Mouse (Mus musculus) forebrain, postnatal 0 days (tissue): ENCODE measurements around the gene Rtl4. TPM values are rescaled to one million over a fixed set of nuclear protein-coding genes. Genes with fewer than 3 reads are reported as not detected.

Experiments
- ATAC-seq: fragments of 200-750 bp; cut with Nextera tagmentation; 2 replicates; pipeline ENCODE4 v1.8.0; 2017; ENCODE audit warnings: mild to moderate bottlenecking, moderate library complexity
- DNase-seq: peaks from one replicate; pipeline ENCODE4 v3.0.0-alpha.2; 2015
- H3K27ac ChIP-seq: fragments of 300-500 bp; sonication (generic); 2 replicates; pipeline ENCODE4 v1.5.1; 2014; ENCODE audit warnings: low read depth, mild to moderate bottlenecking, antibody characterized with exemption, low read length, moderate library complexity, mixed read lengths
- H3K27me3 ChIP-seq: fragments of 300-500 bp; sonication (generic); 2 replicates; pipeline ENCODE4 v1.6.1; 2014; ENCODE audit warnings: mild to moderate bottlenecking, low read length, mixed read lengths; ENCODE audit not compliant: insufficient read depth
- H3K36me3 ChIP-seq: fragments of 300-500 bp; sonication (generic); 2 replicates; pipeline ENCODE4 v1.6.1; 2014; ENCODE audit warnings: mild to moderate bottlenecking, moderate library complexity; ENCODE audit not compliant: insufficient read depth
- H3K4me1 ChIP-seq: fragments of 300-500 bp; sonication (generic); 2 replicates; pipeline ENCODE4 v1.6.1; 2014; ENCODE audit warnings: antibody characterized with exemption; ENCODE audit not compliant: insufficient read depth
- H3K4me2 ChIP-seq: fragments of 300-500 bp; sonication (generic); 2 replicates; pipeline ENCODE4 v1.6.1; 2014; ENCODE audit warnings: low read depth, mild to moderate bottlenecking, moderate library complexity
- H3K4me3 ChIP-seq: fragments of 300-500 bp; sonication (generic); 2 replicates; pipeline ENCODE4 v1.5.1; 2014; ENCODE audit warnings: low read depth, low read length, mixed read lengths
- H3K9ac ChIP-seq: fragments of 300-500 bp; sonication (generic); 2 replicates; pipeline ENCODE4 v1.6.1; 2014; ENCODE audit warnings: mild to moderate bottlenecking
- H3K9me3 ChIP-seq: fragments of 300-500 bp; sonication (generic); 2 replicates; pipeline ENCODE4 v1.6.1; 2016; ENCODE audit warnings: low read length
- CTCF ChIP-seq: sonication (generic); IDR thresholded peaks from 2 replicates; pipeline ENCODE4 v1.5.1; 2016; ENCODE audit warnings: antibody characterized with exemption, control low read depth, low read depth
- whole genome bisulfite sequencing: fragments of 180-500 bp; shearing (Covaris S2); extraction: QIAGEN DNeasy Blood & Tissue Kit; methylation state at CpG from one replicate; pipeline ENCODE4 v1.1.7; 2014; 5-methylcytosine and 5-hydroxymethylcytosine counted together
- microRNA counts: library from miRNA; unstranded; fragments of <30 nt; microRNA quantifications from one replicate; lab custom pipeline; 2015
- microRNA-seq, 2 experiments: library from miRNA; unstranded; fragments of <30 nt; microRNA quantifications; one replicate each; pipeline ENCODE4; 2016
- polyA plus RNA-seq: library from polyadenylated mRNA; unstranded; fragments of >200 nt; fragmentation: Nextera tagmentation; extraction: Ambion mirVana; gene quantifications from 2 replicates; pipeline ENCODE4 v1.2.1, GENCODE M21; 2015
- total RNA-seq: library from RNA; depleted of rRNA; stranded (reverse); fragments of >200 nt; gene quantifications from 2 replicates; pipeline ENCODE4 v1.2.3, GENCODE M21; 2014; rRNA removed

Gene Rtl4
- total and polyA plus RNA-seq, 2 experiments from 2014 or later: 1.4 to 2.2 TPM

DNA sequence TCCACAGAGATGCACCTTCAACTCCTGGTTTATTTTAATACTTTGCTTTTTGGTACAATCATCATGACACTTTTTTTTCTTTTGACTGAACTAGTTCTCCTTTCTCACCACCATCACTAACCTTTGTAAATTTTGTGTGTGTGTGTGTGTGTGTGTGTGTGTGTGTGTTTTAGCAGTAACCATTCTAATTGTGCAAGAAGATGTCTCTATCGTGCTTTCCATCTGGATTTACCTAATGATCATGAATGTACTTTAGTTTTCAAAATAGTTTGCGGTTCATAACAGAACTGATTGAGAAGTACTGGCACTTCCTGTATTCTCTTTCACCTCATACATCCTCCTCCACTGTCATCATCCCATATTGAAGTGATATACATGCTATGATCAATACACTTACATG lies 402.3 kb downstream of the Rtl4 start:
- H3K9ac ChIP-seq: no peak overlapping the region
- no peaks in the 10 kb centered on the region for H3K4me1 ChIP-seq
- H3K4me2 ChIP-seq: no peak overlapping the region
- no peak overlapping the region for H3K27ac ChIP-seq
- no peaks in the 10 kb centered on the region for H3K9me3 ChIP-seq
- no peak for TF ChIP-seq CTCF
- no peaks in the 10 kb centered on the region for H3K27me3 ChIP-seq
- no peak overlapping the region for H3K4me3 ChIP-seq
- ATAC-seq: no peak
- H3K36me3 ChIP-seq: no peaks in the 10 kb centered on the region
- WGBS: 88% methylated on average over 2 of the region's 2 CpGs
- DNase-seq: no peak

MicroRNAs encoded within 50 kb of the gene (microRNA counts, 519-probe panel; counts per million panel counts)
- not detected for microRNA mmu-miR-3472 (lab: Ali Mortazavi, UCI)

Small RNAs within 50 kb of the gene (microRNA-seq; reads per million reads assigned to microRNA genes)
- gene Mir3472: 0 reads per million in 2 experiments

Other genes starting within 250 kb of the Rtl4 start
- gene Trpc5os, start 232.3 kb upstream of the Rtl4 start, total RNA-seq: not detected in 2 replicates
- not detected in 2 replicates for gene Trpc5os, start 232.3 kb upstream of the Rtl4 start, polyA plus RNA-seq
- 15.3 and 17.5 TPM in 2 replicates for gene Trpc5, start 727 bp upstream of the Rtl4 start, total RNA-seq
- gene Trpc5, start 727 bp upstream of the Rtl4 start, polyA plus RNA-seq: 2.8 and 3.8 TPM in 2 replicates